Mouse (Mus musculus) left cerebral cortex, postnatal 4 days (tissue): ENCODE data around the gene Tmem161a. TPM values are rescaled to one million over a fixed set of nuclear protein-coding genes. Genes with fewer than 3 reads are reported as not detected.
"Not testable (repeated sequence)": the region's sequence is repeated elsewhere in the genome, so short reads cannot be mapped to it uniquely, and the experiment has no call there.

Experiments
- DNase-seq: peaks from one replicate; pipeline ENCODE4 v3.0.0-alpha.2; 2022
- intact Hi-C: fragments of 180-260 bp; cut with DNase I; formaldehyde crosslinking; loops from one replicate; pipeline ENCODE4 v1.15.1; 2025
- total RNA-seq, 2 experiments: library from RNA; stranded (reverse); gene quantifications; 2 replicates each; pipeline ENCODE4 v1.2.3; 2021

Gene Tmem161a
- total RNA-seq, 2 experiments from 2014 or later = 48.3 to 56.0 TPM

- no peak for DNase-seq
- intact Hi-C loops = no loop called here
Measured at GRCm38 (mm10) chr8:70204757-70205156, 32.6 kb downstream of the Tmem161a start.

GRCm38 (mm10) chr8:70208130-70208529 lies 36.0 kb downstream of the Tmem161a start:
- intact Hi-C loops = no loop called here
- no peak for DNase-seq

GRCm38 (mm10) chr8:70210538-70210937 lies 38.4 kb downstream of the Tmem161a start:
- intact Hi-C loops = no loop called here
- DNase-seq = no peak

- intact Hi-C loops = no loop called here
- DNase-seq = no peak
Measured at GRCm38 (mm10) chr8:70211275-70211674, 39.1 kb downstream of the Tmem161a start.

GRCm38 (mm10) chr8:70211726-70212111 lies 39.6 kb downstream of the Tmem161a start:
- intact Hi-C loops = no loop called here
- DNase-seq = no peak

GRCm38 (mm10) chr8:70212112-70213055 lies 40.2 kb downstream of the Tmem161a start, which contains the start of gene Slc25a42:
TSS of gene Slc25a42 (minus strand) at chr8:70212305.
- intact Hi-C loops = no loop called here
- DNase-seq = peak; percentile 99

- DNase-seq = no peak
- intact Hi-C loops = no loop called here
Measured at GRCm38 (mm10) chr8:70214411-70214810, 42.3 kb downstream of the Tmem161a start.

- intact Hi-C loops = no loop called here
- DNase-seq = no peak
Measured at GRCm38 (mm10) chr8:70215092-70215491, 42.9 kb downstream of the Tmem161a start.

GRCm38 (mm10) chr8:70216161-70216560 lies 44.0 kb downstream of the Tmem161a start:
- DNase-seq, intact Hi-C loops: not testable (repeated sequence)

- peak; percentile 95 for DNase-seq
- intact Hi-C loops = no loop called here
Measured at GRCm38 (mm10) chr8:70216566-70216965, 44.4 kb downstream of the Tmem161a start.

GRCm38 (mm10) chr8:70217441-70217840 lies 45.3 kb downstream of the Tmem161a start:
- intact Hi-C loops = no loop called here
- no peak for DNase-seq

- DNase-seq = no peak
- intact Hi-C loops = no loop called here
Measured at GRCm38 (mm10) chr8:70219107-70219684, 47.0 kb downstream of the Tmem161a start.

GRCm38 (mm10) chr8:70220236-70220840 lies 48.2 kb downstream of the Tmem161a start:
- intact Hi-C loops = loop anchor here (10.0 kb wide), 1 partner anchor 136 kb away; the partner anchor contains the start of gene Hapln4
- peak; percentile 68 for DNase-seq

- intact Hi-C loops = loop anchor here (10.0 kb wide), 1 partner anchor 136 kb away; the partner anchor contains the start of gene Hapln4
- DNase-seq = no peak
Measured at GRCm38 (mm10) chr8:70220911-70221310, 48.8 kb downstream of the Tmem161a start.

GRCm38 (mm10) chr8:70222041-70222440 lies 49.9 kb downstream of the Tmem161a start:
- DNase-seq = no peak
- intact Hi-C loops = loop anchor here (10.0 kb wide), 1 partner anchor 137 kb away; the partner anchor contains the start of gene Hapln4

GRCm38 (mm10) chr8:70223341-70223740 lies 51.2 kb downstream of the Tmem161a start:
- DNase-seq = peak; percentile 49
- intact Hi-C loops = loop anchor here (10.0 kb wide), 1 partner anchor 139 kb away; the partner anchor contains the start of gene Hapln4

- intact Hi-C loops = loop anchor here (10.0 kb wide), 1 partner anchor 143 kb away; the partner anchor contains the start of gene Hapln4
Measured at GRCm38 (mm10) chr8:70227997-70228396, 55.8 kb downstream of the Tmem161a start.

GRCm38 (mm10) chr8:70230837-70231236 lies 58.7 kb downstream of the Tmem161a start:
- no peak for DNase-seq
- intact Hi-C loops = loop anchor here (10.0 kb wide), 1 partner anchor 316 kb away; no protein-coding TSS in a partner anchor

More at GRCm38 (mm10) chr8:70227997-70228396, 55.8 kb downstream of the Tmem161a start:
- DNase-seq = peak; percentile 58
